Mouse (Mus musculus) heart, postnatal 14 days (tissue): ENCODE data around the gene Ifnl3. TPM values are rescaled to one million over a fixed set of nuclear protein-coding genes. Genes with fewer than 3 reads are reported as not detected.

Source experiments
- microRNA-seq, 2 experiments: library from miRNA; unstranded; fragments of <30 nt; microRNA quantifications; one replicate each; pipeline ENCODE4 v1.2.0; 2021 to 2022
- total RNA-seq, 2 experiments: library from RNA; stranded (reverse); gene quantifications; 2 replicates each; pipeline ENCODE4 v1.2.3; 2021

Gene Ifnl3
- total RNA-seq, 2 experiments from 2014 or later, result not detected

Small RNA genes lying within 50 kb of the gene (microRNA-seq; reads per million reads assigned to microRNA genes)
- gene Mir7049, result 0.36 to 0.81 reads per million in 2 experiments

Other genes with a start within 250 kb of the Ifnl3 start
- 1 to 10 TPM; 8.0 to 9.4 TPM for gene Eid2b, start 245.1 kb upstream of the Ifnl3 start, total RNA-seq
- not detected for gene Selenov, start 231.7 kb upstream of the Ifnl3 start, total RNA-seq
- gene Dll3, start 220.6 kb upstream of the Ifnl3 start, total RNA-seq, result not detected
- 10 to 100 TPM; 47.9 to 57.3 TPM for gene Timm50, start 210.8 kb upstream of the Ifnl3 start, total RNA-seq
- gene Supt5, start 184.1 kb upstream of the Ifnl3 start, total RNA-seq, result 10 to 100 TPM; 55.6 to 58.4 TPM
- gene Rps16, start 172.2 kb upstream of the Ifnl3 start, total RNA-seq, result 100 to 1,000 TPM; 540 to 612 TPM
- gene Plekhg2, start 150.2 kb upstream of the Ifnl3 start, total RNA-seq, result 10 to 100 TPM; 32.1 to 32.5 TPM
- 10 to 100 TPM; 25.7 to 27.6 TPM for gene Zfp36, start 142.6 kb upstream of the Ifnl3 start, total RNA-seq
- 10 to 100 TPM; 18.4 to 19.9 TPM for gene Med29, start 130.1 kb upstream of the Ifnl3 start, total RNA-seq
- gene Paf1, start 129.9 kb upstream of the Ifnl3 start, total RNA-seq, result 10 to 100 TPM; 46.2 to 47.7 TPM
- gene Gmfg, start 85.4 kb upstream of the Ifnl3 start, total RNA-seq, result 10 to 100 TPM in 1 of 2 experiments, 1 to 10 TPM in 1; 8.1 to 18.8 TPM
- 1 to 10 TPM in 1 of 2 experiments, under 1 TPM in 1; 0.69 to 1.1 TPM for gene Lrfn1, start 70.9 kb upstream of the Ifnl3 start, total RNA-seq
- gene Ifnl2, start 12.4 kb upstream of the Ifnl3 start, total RNA-seq, result not detected
- gene Sycn, start 18.0 kb downstream of the Ifnl3 start, total RNA-seq, result not detected
- not detected for gene Nccrp1, start 24.4 kb downstream of the Ifnl3 start, total RNA-seq
- gene Samd4b, start 75.3 kb downstream of the Ifnl3 start, total RNA-seq, result 10 to 100 TPM; 32.1 to 32.4 TPM
- gene Pak4, start 75.3 kb downstream of the Ifnl3 start, total RNA-seq, result 1 to 10 TPM; 8.5 to 9.9 TPM
- not detected for gene Acp7, start 108.5 kb downstream of the Ifnl3 start, total RNA-seq
- under 1 TPM; 0.17 to 0.62 TPM for gene Fbxo27, start 170.0 kb downstream of the Ifnl3 start, total RNA-seq
- under 1 TPM; 0.44 to 0.74 TPM for gene Fbxo17, start 194.0 kb downstream of the Ifnl3 start, total RNA-seq
- gene Mrps12, start 219.0 kb downstream of the Ifnl3 start, total RNA-seq, result 10 to 100 TPM; 55.6 to 55.9 TPM
- gene Sars2, start 219.2 kb downstream of the Ifnl3 start, total RNA-seq, result 10 to 100 TPM; 14.1 to 16.3 TPM
- not detected for gene Ccer2, start 233.3 kb downstream of the Ifnl3 start, total RNA-seq
- 10 to 100 TPM; 71.6 to 75.1 TPM for gene Sirt2, start 243.9 kb downstream of the Ifnl3 start, total RNA-seq
- gene Nfkbib, start 244.7 kb downstream of the Ifnl3 start, total RNA-seq, result 10 to 100 TPM; 15.9 to 18.0 TPM